Mouse (Mus musculus) C2C12 (cell line): ENCODE results near the gene Arl8b.

Source experiments
- CTCF ChIP-seq: IDR thresholded peaks from one replicate; pipeline ENCODE4 v1.5.1; 2011; ENCODE audit not compliant: control insufficient read depth, insufficient read depth, insufficient read length
- MAX ChIP-seq: IDR thresholded peaks from one replicate; pipeline ENCODE4 v1.6.1; 2011; ENCODE audit warnings: mild to moderate bottlenecking, control low read depth
- USF1 ChIP-seq: IDR thresholded peaks from one replicate; pipeline ENCODE4 v1.6.1; 2011; ENCODE audit warnings: low read depth, mild to moderate bottlenecking, control low read depth, moderate library complexity

GRCm38 (mm10) chr6:108777560-108778287, 5.2 kb upstream of the Arl8b start:
- no peak for TF ChIP-seq CTCF
- TF ChIP-seq USF1 = no peak
- no peak for TF ChIP-seq MAX
